Mouse (Mus musculus): ENCODE measurements around the gene Cpe. TPM values are rescaled to one million over a fixed set of nuclear protein-coding genes. Genes with fewer than 3 reads are reported as not detected.
A peak's percentile ranks its signal among the peaks of the same experiment; 100 is the strongest.

Cpe gene
- total and polyA plus RNA-seq, 3 experiments, result 0.13 TPM; not detected in 2

GRCm38 (mm10) chr8:64728156-64728555, 35.3 kb upstream of the Cpe start:
- Histone ChIP-seq H3K4me3 (replicated peaks in 1 of 3; ENCODE audit: low read depth in 2 of 3, low read length in 2 of 3, poor library complexity in 1 of 3) (no peak overlapping the region), H3K4me2 (ENCODE audit: insufficient read depth, low read depth, poor library complexity, severe bottlenecking) (no peak overlapping the region), H3K9me3 (replicated peaks; ENCODE audit: low read length) (no peaks in the 10 kb centered on the region), H3K27me3 (replicated peaks) (no peaks in the 10 kb centered on the region), H3K36me3 (replicated peaks in 1 of 2; ENCODE audit: control insufficient read depth in 1 of 2, insufficient read depth in 1 of 2, low read length in 1 of 2) (peaks cover 34 to 69% of the 10 kb centered on the region in 2 experiments), H3K9ac (ENCODE audit: insufficient read depth, low read depth) (no peak overlapping the region), H3K4me1 (ENCODE audit: control insufficient read depth in 1 of 2, insufficient read depth in 2 of 2) (peaks cover 0 to 33% of the 10 kb centered on the region in 2 experiments; a peak in 2 of 4 replicates), H3K79me2 (replicated peaks; ENCODE audit: control insufficient read depth, extremely low read depth, insufficient read depth, poor library complexity, severe bottlenecking) (peaks cover 33% of the 10 kb centered on the region), H3K27ac (ENCODE audit: insufficient read depth, low read depth) (no peak overlapping the region)
- no peak for DNase-seq (ENCODE audit: extremely low read depth)
- TF ChIP-seq RAD21 (IDR thresholded peaks at IDR 0.05; ENCODE audit: low read depth, low read length), result no peak
- TF ChIP-seq NELFE (IDR thresholded peaks at IDR 0.05; ENCODE audit: low read depth, low read length), result no peak
- TF ChIP-seq ELF1 (IDR thresholded peaks at IDR 0.05; ENCODE audit: low read depth, low read length), result no peak
- TF ChIP-seq PAX5 (IDR thresholded peaks at IDR 0.05; ENCODE audit: low read length), result no peak
- no peak for TF ChIP-seq ZKSCAN1 (IDR thresholded peaks at IDR 0.05; ENCODE audit: borderline replicate concordance, low read depth, low read length)
- no peak for TF ChIP-seq ETS1 (conservative IDR thresholded peaks at IDR 0.05; ENCODE audit: low read depth, low read length)
- TF ChIP-seq ZNF384 (IDR thresholded peaks at IDR 0.05; ENCODE audit: low read depth, low read length), result no peak
- no peak for TF ChIP-seq MXI1 (IDR thresholded peaks at IDR 0.05; ENCODE audit: low read depth, low read length)
- TF ChIP-seq EP300 (IDR thresholded peaks at IDR 0.05; ENCODE audit: low read length), result no peak
- no peak for TF ChIP-seq NRF1 (IDR thresholded peaks at IDR 0.05; ENCODE audit: low read depth, low read length)
- TF ChIP-seq BHLHE40 (IDR thresholded peaks at IDR 0.05; ENCODE audit: low read depth, low read length), result no peak
- no peak for TF ChIP-seq TBP (conservative IDR thresholded peaks at IDR 0.05; ENCODE audit: low read depth, low read length)
- no peak for TF ChIP-seq UBTF (IDR thresholded peaks at IDR 0.05; ENCODE audit: low read depth, low read length)
- TF ChIP-seq MAZ (IDR thresholded peaks at IDR 0.05; ENCODE audit: low read depth, low read length), result no peak
- TF ChIP-seq RCOR1 (conservative IDR thresholded peaks at IDR 0.05; ENCODE audit: low read depth, low read length), result no peak
- dilution Hi-C loops (cut with MboI; ENCODE audit: extremely low pct_ligation_motif_present, extremely low pct_unique_long_range_greater_than_20kb, low sequenced_read_pairs), result no loop called here
- in situ Hi-C loops (cut with MboI; ENCODE audit: low pct_ligation_motif_present, low pct_unique_long_range_greater_than_20kb, low sequenced_read_pairs), result loop anchor here (25.0 kb wide), 1 partner anchor 209 kb away; the partner anchor contains the start of gene Tmem192

- Histone ChIP-seq H3K4me3 (replicated peaks in 1 of 3; ENCODE audit: low read depth in 2 of 3, low read length in 2 of 3, poor library complexity in 1 of 3) (no peak overlapping the region), H3K9me3 (replicated peaks; ENCODE audit: low read length) (no peaks in the 10 kb centered on the region), H3K79me2 (replicated peaks; ENCODE audit: control insufficient read depth, extremely low read depth, insufficient read depth, poor library complexity, severe bottlenecking) (peaks cover 15% of the 10 kb centered on the region), H3K27ac (ENCODE audit: insufficient read depth, low read depth) (no peak overlapping the region), H3K4me1 (ENCODE audit: control insufficient read depth in 1 of 2, insufficient read depth in 2 of 2) (peaks cover 0 to 33% of the 10 kb centered on the region in 2 experiments; a peak in 2 of 4 replicates), H3K4me2 (ENCODE audit: insufficient read depth, low read depth, poor library complexity, severe bottlenecking) (no peak overlapping the region), H3K36me3 (replicated peaks in 1 of 2; ENCODE audit: control insufficient read depth in 1 of 2, insufficient read depth in 1 of 2, low read length in 1 of 2) (peaks cover 42 to 85% of the 10 kb centered on the region in 2 experiments), H3K9ac (ENCODE audit: insufficient read depth, low read depth) (no peak overlapping the region), H3K27me3 (replicated peaks) (no peaks in the 10 kb centered on the region)
- in situ Hi-C loops (cut with MboI; ENCODE audit: low pct_ligation_motif_present, low pct_unique_long_range_greater_than_20kb, low sequenced_read_pairs) (loop anchor here (25.0 kb wide), 1 partner anchor 211 kb away; the partner anchor contains the start of gene Tmem192), dilution Hi-C loops (cut with MboI; ENCODE audit: extremely low pct_ligation_motif_present, extremely low pct_unique_long_range_greater_than_20kb, low sequenced_read_pairs) (no loop called here)
- DNase-seq (ENCODE audit: extremely low read depth), result peak; percentile 22
- TF ChIP-seq NELFE (IDR thresholded peaks at IDR 0.05; ENCODE audit: low read depth, low read length) (no peak), POLR2A (IDR thresholded peaks at IDR 0.05; ENCODE audit: low read depth, low read length) (no peak), POLR2AphosphoS2 (IDR thresholded peaks at IDR 0.05; ENCODE audit: low read depth, low read length) (no peak), IRF4 (IDR thresholded peaks at IDR 0.05; ENCODE audit: low read depth, low read length) (no peak), RAD21 (IDR thresholded peaks at IDR 0.05; ENCODE audit: low read depth, low read length) (no peak), BHLHE40 (IDR thresholded peaks at IDR 0.05; ENCODE audit: low read depth, low read length) (no peak), CTCF (conservative IDR thresholded peaks at IDR 0.05 in 1 of 2, IDR thresholded peaks at IDR 0.05 in 1 of 2; ENCODE audit: low read depth in 2 of 2, low read length in 2 of 2) (no peak), MEF2A (IDR thresholded peaks at IDR 0.05; ENCODE audit: borderline replicate concordance, low read depth, low read length) (no peak), ZC3H11A (IDR thresholded peaks at IDR 0.05; ENCODE audit: low read depth, low read length) (no peak), MAZ (IDR thresholded peaks at IDR 0.05; ENCODE audit: low read depth, low read length) (no peak), MXI1 (IDR thresholded peaks at IDR 0.05; ENCODE audit: low read depth, low read length) (no peak), SMC3 (IDR thresholded peaks at IDR 0.05; ENCODE audit: low read depth, low read length) (no peak), KAT2A (IDR thresholded peaks at IDR 0.05; ENCODE audit: insufficient replicate concordance, low read length) (no peak), TCF12 (IDR thresholded peaks at IDR 0.05; ENCODE audit: low read depth, low read length) (no peak), ETS1 (conservative IDR thresholded peaks at IDR 0.05; ENCODE audit: low read depth, low read length) (no peak), USF2 (conservative IDR thresholded peaks at IDR 0.05; ENCODE audit: low read depth, low read length) (no peak), SIN3A (IDR thresholded peaks at IDR 0.05; ENCODE audit: low read length) (no peak), USF1 (IDR thresholded peaks at IDR 0.05; ENCODE audit: low read depth, low read length) (no peak), EP300 (IDR thresholded peaks at IDR 0.05; ENCODE audit: low read length) (no peak)
Observed at GRCm38 (mm10) chr8:64726190-64726695, 33.4 kb upstream of the Cpe start.

Measured in CH12.LX (cell line).